8 mouse cellular contexts compared by ENCODE assay signal in the genomic region with DNA sequence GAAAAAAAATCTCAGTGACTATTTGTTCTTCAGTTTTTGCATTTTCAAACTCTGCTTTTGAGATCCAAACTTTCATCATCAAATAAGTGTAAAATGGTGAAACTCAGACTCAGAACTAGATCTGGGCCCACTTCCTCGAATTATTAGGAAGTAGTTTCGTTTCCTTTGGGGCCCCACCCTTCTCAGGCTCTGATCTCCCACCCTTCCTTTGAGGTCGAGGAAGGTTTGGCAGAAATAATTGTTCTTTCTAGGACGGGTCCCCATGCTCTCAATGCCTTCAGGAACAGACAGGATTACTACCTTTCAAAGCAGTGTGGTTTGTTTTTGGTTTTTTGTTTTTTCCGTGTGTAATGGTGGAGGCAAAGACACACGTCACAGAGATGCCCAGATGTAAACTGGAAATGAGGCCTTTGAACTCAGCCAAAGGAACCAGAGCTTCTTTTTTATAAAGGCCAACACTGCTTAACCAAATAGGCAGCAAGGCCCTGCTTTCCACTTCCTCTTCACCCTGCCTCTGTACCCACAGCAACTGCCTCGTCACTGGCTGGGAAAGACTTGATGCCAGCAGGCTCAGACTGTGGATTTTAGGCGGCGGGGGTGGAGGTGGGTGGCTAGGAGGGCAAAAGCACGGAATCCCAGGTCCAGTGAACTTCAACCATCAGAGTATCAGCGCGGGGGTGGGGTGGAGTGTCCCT. TPM values are rescaled to one million over a fixed set of nuclear protein-coding genes. Genes with fewer than 3 reads are reported as not detected.
DNase-seq lines count a peak whose midpoint lies in the region; ATAC-seq lines count a peak whose summit lies in the region.

No protein-coding gene starts in this region.

- H3K4me2 ChIP-seq in hindbrain, embryonic 13.5 days: peak overlapping the region; percentile 99; the same call in 1 of the 2 replicates
- H3K4me2 ChIP-seq in liver, embryonic 15.5 days: peak overlapping the region; percentile 92

- peaks cover 9% of the 10 kb centered on the region for H3K4me1 ChIP-seq in hindbrain, embryonic 13.5 days (replicated peaks)
- H3K4me1 ChIP-seq in liver, embryonic 15.5 days (replicated peaks): peaks cover 34% of the 10 kb centered on the region

- ATAC-seq in common myeloid progenitor, adult 5-6 weeks (replicated peaks; ENCODE audit: low read depth, poor library complexity, severe bottlenecking): peak; percentile 55
- no peak for ATAC-seq in hindbrain, embryonic 13.5 days (ENCODE audit: low FRiP score)
- no peak for ATAC-seq in liver, embryonic 15.5 days (ENCODE audit: insufficient read depth)
- ATAC-seq in neutrophil, adult 5-6 weeks (ENCODE audit: extremely low read depth, insufficient number of reproducible peaks, low FRiP score, poor library complexity, severe bottlenecking): peak; percentile 67

- peak; percentile 10 to 12 for DNase-seq in cerebellum, postnatal 10 days
- DNase-seq in cerebellum, adult 9-10 months: no peak
- DNase-seq in Muller cell, postnatal 12 days (ENCODE audit: inconsistent ontology term): no peak
- no peak for DNase-seq in embryo, embryonic 10 days (ENCODE audit: low spot score)

- no peak overlapping the region for H3K9ac ChIP-seq in hindbrain, embryonic 13.5 days
- H3K9ac ChIP-seq in liver, embryonic 15.5 days: no peak overlapping the region

- no peak overlapping the region for H3K27ac ChIP-seq in hindbrain, embryonic 13.5 days
- no peak overlapping the region for H3K27ac ChIP-seq in liver, embryonic 15.5 days (replicated peaks)

- H3K4me3 ChIP-seq in hindbrain, embryonic 13.5 days: peak overlapping the region; percentile 82; the same call in 1 of the 2 replicates
- peak overlapping the region; percentile 70 for H3K4me3 ChIP-seq in liver, embryonic 15.5 days (replicated peaks)

- 36% methylated on average over 12 of the region's 12 CpGs for WGBS in hindbrain, embryonic 13.5 days
- 16% methylated on average over 12 of the region's 12 CpGs for WGBS in liver, embryonic 15.5 days (ENCODE audit: insufficient replicate concordance)

- H3K9me3 ChIP-seq in hindbrain, embryonic 13.5 days: no peaks in the 10 kb centered on the region
- H3K9me3 ChIP-seq in liver, embryonic 15.5 days (replicated peaks): no peaks in the 10 kb centered on the region

- peaks cover 22% of the 10 kb centered on the region for H3K27me3 ChIP-seq in hindbrain, embryonic 13.5 days
- H3K27me3 ChIP-seq in liver, embryonic 15.5 days: peaks cover 20% of the 10 kb centered on the region

- no peaks in the 10 kb centered on the region for H3K36me3 ChIP-seq in hindbrain, embryonic 13.5 days
- H3K36me3 ChIP-seq in liver, embryonic 15.5 days (replicated peaks): no peaks in the 10 kb centered on the region

RNA-seq across cellular contexts. Expression of gene Gch1, which starts 1.4 kb away (rescaled TPM):
- 4.3 and 7.2 TPM in 2 replicates for total RNA-seq in common myeloid progenitor, adult 5-6 weeks (2017)
- 3.0 and 4.4 TPM in 2 replicates for polyA plus RNA-seq in hindbrain, embryonic 13.5 days (2015; fragmentation: Nextera tagmentation; extraction: Ambion mirVana)
- polyA plus RNA-seq in liver, embryonic 15.5 days (2015; fragmentation: Nextera tagmentation; extraction: Ambion mirVana): 4.5 and 4.9 TPM in 2 replicates
- 12.3 and 12.8 TPM in 2 replicates for total RNA-seq in neutrophil, adult 5-6 weeks (2017)

Comparison
In these comparisons a context has a peak if more than half of its experiments do, and no peak if none do; other contexts are left out.
1. DNase-seq: peak in cerebellum, postnatal 10 days (2 of 2); none in cerebellum, adult 9-10 months (single experiment), Muller cell, postnatal 12 days (single experiment) and embryo, embryonic 10 days (single experiment).
2. ATAC-seq: peak in common myeloid progenitor, adult 5-6 weeks (single experiment) and neutrophil, adult 5-6 weeks (single experiment); none in hindbrain, embryonic 13.5 days (single experiment) and liver, embryonic 15.5 days (single experiment).